Mouse (Mus musculus) stomach, postnatal 0 days (tissue): Measurements from ENCODE around the gene Dnaaf5.

Experiments
- CTCF ChIP-seq: IDR thresholded peaks from 2 replicates; pipeline ENCODE4 v1.5.1; 2016; ENCODE audit warnings: antibody characterized with exemption, low read depth, mild to moderate bottlenecking, moderate library complexity
- EP300 ChIP-seq: optimal IDR thresholded peaks from 2 replicates; pipeline ENCODE3; 2016; ENCODE audit warnings: antibody characterized with exemption

DNA sequence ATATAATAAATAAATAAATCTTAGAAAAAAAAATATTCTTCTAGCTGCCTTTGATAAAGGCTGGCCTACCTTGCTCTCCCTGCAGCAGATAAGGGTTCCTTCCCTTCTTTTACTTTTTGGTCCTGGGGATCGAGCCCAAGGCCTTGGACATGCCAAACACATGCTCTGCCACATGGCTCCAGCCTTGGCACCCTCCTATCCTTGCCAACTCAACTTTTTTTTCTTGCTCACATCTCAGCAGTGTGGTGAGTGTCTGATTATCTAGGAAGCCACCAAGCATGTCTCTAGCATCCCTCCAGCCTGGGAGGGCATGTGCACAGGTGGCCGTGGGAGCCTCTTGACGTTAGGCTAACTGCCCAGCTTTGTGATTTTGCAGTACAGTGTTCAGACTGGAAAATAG, 78.3 kb downstream of the Dnaaf5 start:
- TF ChIP-seq CTCF (no peak), EP300 (no peak)
